Mouse (Mus musculus) cerebellum, adult 2 months (tissue): ENCODE measurements around the gene Ccr6. TPM values are rescaled to one million over a fixed set of nuclear protein-coding genes. Genes with fewer than 3 reads are reported as not detected.

Experiments
- DNase-seq, 2 experiments: peaks; one replicate each; pipeline ENCODE4 v3.0.0; 2021
- H3K27ac ChIP-seq: fragments of 200-500 bp; 2 replicates; pipeline ENCODE4 v1.5.1; 2012; ENCODE audit warnings: low read length, control low read depth, inconsistent platforms; ENCODE audit not compliant: insufficient read depth
- H3K27me3 ChIP-seq: fragments of 200-500 bp; 2 replicates; pipeline ENCODE4 v1.6.1; 2012; ENCODE audit warnings: inconsistent platforms, mild to moderate bottlenecking, low read length, moderate library complexity; ENCODE audit not compliant: control insufficient read depth, insufficient read depth
- H3K4me1 ChIP-seq: fragments of 200-500 bp; 2 replicates; pipeline ENCODE4 v1.6.1; 2011; ENCODE audit warnings: low read length; ENCODE audit not compliant: control insufficient read depth, insufficient read depth
- H3K4me3 ChIP-seq: fragments of 200-500 bp; replicated peaks from 2 replicates; pipeline ENCODE3; 2011; ENCODE audit warnings: mild to moderate bottlenecking, low read depth, low read length, control low read depth; ENCODE audit not compliant: insufficient read depth
- CTCF ChIP-seq: fragments of 200-500 bp; IDR thresholded peaks from 2 replicates; pipeline ENCODE4 v1.5.1; 2011; ENCODE audit warnings: low read depth, mild to moderate bottlenecking, control low read depth, low read length, moderate library complexity, borderline replicate concordance; ENCODE audit not compliant: insufficient read depth
- POLR2A ChIP-seq: fragments of 200-500 bp; IDR thresholded peaks from 2 replicates; pipeline ENCODE4 v1.6.1; 2011; ENCODE audit warnings: low read length, control low read depth, borderline replicate concordance; ENCODE audit not compliant: insufficient read depth
- WGBS: fragments of 180-500 bp; shearing (Covaris S2); methylation state at CpG from one replicate; pipeline ENCODE4 v1.1.7; 2018; 5-methylcytosine and 5-hydroxymethylcytosine counted together
- polyA plus RNA-seq: library from polyadenylated mRNA; depleted of rRNA; stranded (reverse); fragments of >200 nt; gene quantifications from 2 replicates; pipeline ENCODE4 v1.2.3, GENCODE M21; 2012

Ccr6 gene
- polyA plus RNA-seq, 1 experiment: not detected

GRCm38 (mm10) chr17:8240517-8240916 is 4.7 kb downstream of the Ccr6 start:
- Histone ChIP-seq H3K27me3 (no peaks in the 10 kb centered on the region), H3K4me3 (no peak overlapping the region), H3K27ac (no peak overlapping the region), H3K4me1 (no peaks in the 10 kb centered on the region)
- TF ChIP-seq POLR2A: no peak
- no peak for TF ChIP-seq CTCF
- WGBS: 74% methylated on average over 4 of the region's 4 CpGs
- no peak for DNase-seq

DNA sequence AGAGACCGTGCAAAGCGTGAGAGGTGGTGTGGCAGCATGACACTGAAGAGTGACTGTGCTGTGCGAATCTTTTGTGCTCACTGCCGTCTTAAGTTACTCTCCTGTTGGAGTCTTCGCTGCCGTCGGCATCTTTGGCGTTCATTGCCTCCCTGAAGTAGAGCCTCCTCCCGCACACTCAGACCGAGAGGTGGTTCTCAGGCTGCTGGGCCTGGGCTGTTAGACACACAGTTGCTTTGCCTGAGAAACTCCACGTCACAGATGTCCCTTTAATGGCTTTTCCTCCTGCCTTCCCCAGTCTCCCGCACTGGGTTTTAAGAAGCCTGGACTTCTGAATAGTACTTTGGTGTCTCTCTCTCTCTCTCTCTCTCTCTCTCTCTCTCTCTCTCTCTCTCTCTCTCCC is 5.8 kb downstream of the Ccr6 start:
- TF ChIP-seq CTCF (no peak), POLR2A (no peak)
- H3K4me1 ChIP-seq: no peaks in the 10 kb centered on the region
- WGBS: 65% methylated on average over 12 of the region's 12 CpGs
- no peak overlapping the region for H3K4me3 ChIP-seq
- H3K27me3 ChIP-seq: no peaks in the 10 kb centered on the region
- H3K27ac ChIP-seq: no peak overlapping the region
- no peak for DNase-seq

GRCm38 (mm10) chr17:8242186-8242585 is 6.3 kb downstream of the Ccr6 start:
- WGBS: 88% methylated on average over 11 of the region's 11 CpGs
- no peak overlapping the region for H3K27ac ChIP-seq
- H3K4me1 ChIP-seq: no peaks in the 10 kb centered on the region
- no peak overlapping the region for H3K4me3 ChIP-seq
- H3K27me3 ChIP-seq: no peaks in the 10 kb centered on the region
- TF ChIP-seq POLR2A (no peak), CTCF (no peak)
- no peak for DNase-seq

DNA sequence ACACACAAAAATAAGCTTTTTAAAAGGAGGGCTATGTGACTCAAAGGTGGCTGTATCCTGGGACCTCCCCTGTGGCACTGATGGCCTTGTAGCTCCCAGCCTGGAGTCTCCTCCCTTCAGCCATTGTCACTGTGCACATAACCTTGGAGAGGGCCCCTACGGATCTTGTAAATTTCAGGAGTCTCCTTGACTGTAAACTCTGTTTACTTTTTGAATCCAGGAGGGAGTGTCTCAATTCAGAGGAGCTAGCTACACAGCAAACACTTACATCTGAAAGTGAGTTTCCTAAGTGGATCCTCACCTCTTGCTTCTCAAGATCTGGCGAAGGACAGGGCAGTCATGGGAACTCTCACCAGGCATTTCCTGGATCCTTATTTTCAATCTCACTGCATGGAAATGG is 8.3 kb downstream of the Ccr6 start:
- no peak overlapping the region for H3K27ac ChIP-seq
- no peaks in the 10 kb centered on the region for H3K27me3 ChIP-seq
- 75% methylated on average over 2 of the region's 2 CpGs for WGBS
- H3K4me3 ChIP-seq: no peak overlapping the region
- TF ChIP-seq POLR2A: no peak
- TF ChIP-seq CTCF: no peak
- DNase-seq: no peak
- H3K4me1 ChIP-seq: no peaks in the 10 kb centered on the region

DNA sequence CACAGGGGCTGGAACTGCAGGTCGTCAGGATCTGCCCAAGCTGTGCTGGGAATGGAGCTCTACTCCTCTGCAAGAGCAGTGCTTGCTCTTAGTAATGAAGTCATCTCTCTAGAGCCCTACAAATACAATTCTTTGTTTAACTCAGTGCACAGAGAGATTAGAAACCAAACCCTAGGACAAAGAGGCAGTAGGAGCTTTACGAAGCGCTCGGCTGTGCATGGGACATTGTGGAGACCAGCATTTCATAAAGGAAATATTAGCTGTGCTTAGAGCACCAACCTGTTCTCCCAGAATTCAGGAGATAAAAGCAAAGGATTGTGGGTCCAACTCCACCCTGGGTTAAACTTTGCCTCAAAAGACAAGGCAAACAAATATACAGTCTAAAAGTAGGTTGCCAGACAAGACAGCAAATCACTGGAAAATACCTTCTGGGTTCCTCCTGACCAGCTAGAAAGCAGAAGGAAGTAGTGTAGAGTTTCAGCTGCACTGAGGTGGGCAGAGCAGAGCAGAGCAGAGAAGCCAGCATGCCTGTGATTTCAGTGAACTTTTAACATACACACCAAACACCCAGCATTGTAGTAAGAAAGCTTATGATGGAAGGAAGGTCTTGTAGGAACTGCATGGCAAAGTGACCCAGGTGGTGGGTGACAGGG is 10.4 kb downstream of the Ccr6 start:
- Histone ChIP-seq H3K27ac (no peak overlapping the region), H3K27me3 (no peaks in the 10 kb centered on the region), H3K4me1 (no peaks in the 10 kb centered on the region), H3K4me3 (no peak overlapping the region)
- TF ChIP-seq POLR2A (no peak), CTCF (no peak)
- WGBS: 79% methylated on average over 4 of the region's 4 CpGs
- DNase-seq: no peak

- Histone ChIP-seq H3K27me3 (no peaks in the 10 kb centered on the region), H3K27ac (no peak overlapping the region), H3K4me1 (no peaks in the 10 kb centered on the region), H3K4me3 (no peak overlapping the region)
- TF ChIP-seq POLR2A (no peak), CTCF (no peak)
- no peak for DNase-seq
- 89% methylated on average over 7 of the region's 7 CpGs for WGBS
These were observed 15.9 kb downstream of the Ccr6 start for GRCm38 (mm10) chr17:8251704-8252103.

DNA sequence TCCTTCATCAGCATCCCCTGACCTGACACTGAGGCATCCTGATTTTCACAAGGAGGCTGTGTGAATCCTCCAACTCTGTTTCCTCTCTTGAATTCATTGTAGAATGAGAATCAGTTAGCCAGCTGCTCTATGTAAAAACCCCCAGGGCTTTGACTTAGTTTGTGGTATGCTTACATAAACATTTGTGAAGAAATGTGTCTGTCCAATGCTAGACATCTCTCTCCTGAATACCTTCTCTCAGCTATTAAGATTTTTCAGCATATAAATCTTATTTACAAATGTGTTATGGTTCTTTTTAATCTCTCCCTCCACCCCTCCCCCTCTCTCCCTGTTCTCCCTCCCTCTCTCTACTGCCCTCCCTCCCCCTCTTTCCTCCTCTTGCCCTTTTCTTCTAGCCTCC is 18.4 kb downstream of the Ccr6 start:
- no peak for DNase-seq
- Histone ChIP-seq H3K27me3 (no peaks in the 10 kb centered on the region), H3K27ac (no peak overlapping the region), H3K4me1 (no peaks in the 10 kb centered on the region), H3K4me3 (no peak overlapping the region)
- TF ChIP-seq CTCF: no peak
- TF ChIP-seq POLR2A: no peak

DNA sequence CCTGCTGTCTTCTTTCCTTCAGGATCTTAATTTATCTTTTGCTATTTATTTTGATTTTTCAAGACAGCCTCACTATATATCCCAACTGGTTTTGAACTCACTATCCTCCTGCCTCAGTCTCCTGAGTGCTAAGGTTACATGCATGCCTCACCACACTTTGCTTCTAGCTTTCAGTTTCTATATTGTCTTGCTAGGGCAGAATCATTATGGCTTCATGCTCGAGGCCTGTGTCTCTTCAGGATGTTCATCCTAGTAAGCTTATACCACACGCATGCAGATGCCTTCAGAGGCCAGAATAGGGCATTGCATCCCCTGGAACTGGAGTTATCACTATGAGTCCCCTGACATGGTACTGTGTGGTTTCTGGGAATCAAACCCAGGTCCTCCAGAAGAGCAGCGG is 19.1 kb downstream of the Ccr6 start:
- H3K27me3 ChIP-seq: no peaks in the 10 kb centered on the region
- H3K4me1 ChIP-seq: no peaks in the 10 kb centered on the region
- WGBS: 80% methylated on average over 3 of the region's 3 CpGs
- no peak overlapping the region for H3K27ac ChIP-seq
- H3K4me3 ChIP-seq: no peak overlapping the region
- TF ChIP-seq CTCF (no peak), POLR2A (no peak)
- no peak for DNase-seq
